Mouse (Mus musculus) macrophage (primary cell): Measurements from ENCODE around the gene Actl7b. TPM values are rescaled to one million over a fixed set of nuclear protein-coding genes. Genes with fewer than 3 reads are reported as not detected.

ENCODE experiments used
- H3K27ac ChIP-seq: fragments of 350-480 bp; formaldehyde crosslinking; 2 replicates; pipeline ENCODE4 v1.9.0; 2021
- H3K36me3 ChIP-seq: fragments of 350-480 bp; formaldehyde crosslinking; 2 replicates; pipeline ENCODE4 v1.9.0; 2021; ENCODE audit errors: inconsistent target
- H3K4me3 ChIP-seq: fragments of 350-480 bp; formaldehyde crosslinking; 2 replicates; pipeline ENCODE4 v1.9.0; 2021; ENCODE audit errors: inconsistent target
- H3K79me2 ChIP-seq: fragments of 350-480 bp; formaldehyde crosslinking; 2 replicates; pipeline ENCODE4 v1.9.0; 2021; ENCODE audit errors: inconsistent target
- WGBS: methylation state at CpG from one replicate; pipeline ENCODE4 v1.1.7; 2026; ENCODE audit warnings: inconsistent platforms; ENCODE audit not compliant: missing documents; 5-methylcytosine and 5-hydroxymethylcytosine counted together
- polyA plus RNA-seq: library from polyadenylated mRNA; stranded (reverse); fragments of 250-400 nt; gene quantifications from 3 replicates; pipeline ENCODE4 v1.2.4, GENCODE M21; 2018; ENCODE audit warnings: inconsistent platforms
- total RNA-seq, 78 experiments: library from RNA; depleted of rRNA; stranded (reverse); fragments of 250-400 nt; gene quantifications; 1 replicate in 9 of 78; 2 replicates in 24 of 78; 3 replicates in 43 of 78; 4 replicates in 2 of 78; pipeline ENCODE4 v1.2.4; 2018; ENCODE audit warnings: inconsistent platforms in 56 of 78

Actl7b gene
- under 1 TPM in 3 of 26 experiments, not detected in 23; 0.49 to 0.86 (median 0.61) TPM for total RNA-seq (2018; cell fraction: chromatin; rRNA removed)
- not detected for total RNA-seq (2018; cell fraction: cytosol; rRNA removed)
- total RNA-seq (2018; cell fraction: nucleus; rRNA removed), result under 1 TPM in 3 of 26 experiments, not detected in 23; 0.42 to 0.51 (median 0.44) TPM
- polyA plus RNA-seq, result not detected in 3 replicates

DNA sequence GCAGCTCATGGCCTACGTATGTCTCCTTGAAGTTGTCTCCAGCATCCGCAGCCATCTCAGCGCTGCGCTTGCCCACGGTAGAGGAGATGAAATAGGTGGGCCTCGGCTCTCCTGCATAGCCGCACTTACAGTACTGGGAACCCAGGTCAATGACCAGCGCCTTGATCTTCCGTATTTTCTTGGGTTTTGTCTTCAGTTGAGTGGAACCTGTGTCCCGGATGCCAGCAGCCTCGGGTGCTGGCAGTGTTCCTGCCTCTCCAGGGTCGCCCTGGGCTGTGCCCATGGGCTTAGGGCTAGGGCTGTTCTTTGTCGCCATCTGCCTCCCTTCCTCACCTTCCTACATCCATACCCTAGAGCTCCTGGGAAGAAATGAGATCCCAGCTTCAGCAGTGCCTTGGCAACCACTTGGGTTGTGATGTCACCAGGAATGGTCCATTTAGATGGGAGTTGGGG is at the start of gene Actl7b:
TSS of gene Actl7b (minus strand) at position 403 of the 453 bp plus-strand sequence.
- 95% methylated on average over 13 of the region's 13 CpGs for WGBS
- Histone ChIP-seq H3K27ac (no peak within 1 kb of the TSS), H3K4me3 (no peak within 1 kb of the TSS)

DNA sequence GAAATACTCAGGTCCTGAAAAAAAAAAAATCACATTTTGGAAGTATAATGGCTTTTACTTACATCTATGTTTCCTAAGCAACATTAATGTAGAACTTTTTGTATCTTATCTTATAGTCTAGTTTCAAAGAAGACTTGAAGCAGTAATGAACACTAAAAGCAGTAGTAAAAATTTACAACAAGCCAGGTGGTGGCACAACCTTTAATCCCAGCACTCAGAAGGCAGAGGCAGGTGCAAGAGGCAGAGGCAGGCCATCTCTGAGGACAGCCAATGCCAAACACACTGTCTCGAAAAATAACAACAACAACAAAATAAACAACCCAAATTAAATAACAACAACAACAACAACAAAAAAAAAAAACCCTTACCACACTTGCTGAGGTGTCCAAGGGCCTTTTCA is 29.8 kb upstream of the Actl7b start:
- no peak overlapping the region for H3K27ac ChIP-seq
- no peaks in the 10 kb centered on the region for H3K79me2 ChIP-seq
- H3K4me3 ChIP-seq, result no peak overlapping the region
- 78% methylated on average over 1 of the region's 1 CpGs for WGBS
- H3K36me3 ChIP-seq, result peaks cover 78% of the 10 kb centered on the region

More for the DNA sequence above, at the start of gene Actl7b:
- Histone ChIP-seq H3K36me3 (no peaks in the 10 kb centered on the region), H3K79me2 (no peaks in the 10 kb centered on the region)

GRCm38 (mm10) chr4:56768913-56769312 is 27.7 kb upstream of the Actl7b start:
- 97% methylated on average over 7 of the region's 7 CpGs for WGBS
- no peak overlapping the region for H3K27ac ChIP-seq

DNA sequence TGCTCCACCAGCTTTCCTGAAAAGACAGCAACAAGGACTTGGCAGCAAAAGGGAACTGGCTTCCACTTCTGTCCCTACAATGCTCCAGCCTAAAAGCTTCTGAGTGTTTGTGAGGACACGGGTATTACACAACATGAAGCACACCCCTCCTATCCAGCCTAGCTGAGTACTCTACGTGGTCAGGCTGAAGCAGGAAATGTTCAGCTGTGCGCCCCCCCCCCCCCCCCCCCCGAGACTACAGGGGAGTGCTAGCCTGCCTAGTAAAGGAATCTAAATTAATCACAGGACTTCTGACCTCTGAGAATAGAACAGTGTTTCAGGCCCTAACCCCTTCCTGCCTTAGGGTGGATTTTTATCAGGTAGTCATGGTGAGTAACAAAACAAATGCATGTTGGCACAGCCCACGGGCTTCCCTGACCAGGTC is 26.6 kb upstream of the Actl7b start:
- peaks cover 69% of the 10 kb centered on the region for H3K36me3 ChIP-seq

More at GRCm38 (mm10) chr4:56768913-56769312, 27.7 kb upstream of the Actl7b start:
- Histone ChIP-seq H3K36me3 (peaks cover 79% of the 10 kb centered on the region), H3K4me3 (no peak overlapping the region), H3K79me2 (no peaks in the 10 kb centered on the region)

GRCm38 (mm10) chr4:56757693-56758092 is 16.4 kb upstream of the Actl7b start:
- H3K79me2 ChIP-seq, result no peaks in the 10 kb centered on the region
- no peak overlapping the region for H3K4me3 ChIP-seq
- H3K27ac ChIP-seq, result no peak overlapping the region; the same call in 1 of the 2 replicates
- 27% methylated on average over 1 of the region's 1 CpGs for WGBS
- peaks cover 50% of the 10 kb centered on the region; the same call in 1 of the 2 replicates for H3K36me3 ChIP-seq

More for the DNA sequence above, 26.6 kb upstream of the Actl7b start:
- Histone ChIP-seq H3K79me2 (no peaks in the 10 kb centered on the region), H3K27ac (no peak overlapping the region), H3K4me3 (no peak overlapping the region)
- WGBS, result 28% methylated on average over 4 of the region's 5 CpGs

GRCm38 (mm10) chr4:56756966-56757600 is 15.8 kb upstream of the Actl7b start:
- Histone ChIP-seq H3K36me3 (peaks cover 46% of the 10 kb centered on the region; the same call in 1 of the 2 replicates), H3K27ac (peak overlapping the region; percentile 15; the same call in 1 of the 2 replicates), H3K79me2 (no peaks in the 10 kb centered on the region), H3K4me3 (no peak overlapping the region)
- WGBS, result 21% methylated on average over 10 of the region's 10 CpGs

DNA sequence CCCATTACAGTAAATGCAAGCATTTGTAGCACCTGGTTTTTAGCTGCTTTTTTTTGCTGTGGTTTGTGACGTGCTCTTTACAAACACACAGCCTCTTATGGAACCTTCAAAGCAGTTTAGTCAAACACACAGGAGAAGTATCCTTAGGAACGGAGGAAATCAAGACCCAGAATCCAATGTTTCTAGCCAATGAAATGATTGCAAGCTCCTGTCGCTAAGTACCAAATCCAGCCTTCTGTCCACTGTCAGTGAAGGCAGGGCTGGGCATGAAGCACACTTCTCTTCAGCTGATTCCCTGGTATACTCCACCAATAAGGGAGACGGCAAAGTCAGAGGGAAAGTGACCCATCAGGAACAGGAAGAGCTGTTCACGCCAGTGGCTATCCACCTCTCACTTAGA is 14.8 kb upstream of the Actl7b start:
- Histone ChIP-seq H3K4me3 (no peak overlapping the region), H3K79me2 (no peaks in the 10 kb centered on the region), H3K36me3 (peaks cover 47% of the 10 kb centered on the region), H3K27ac (no peak overlapping the region)
- WGBS, result 93% methylated on average over 3 of the region's 5 CpGs

DNA sequence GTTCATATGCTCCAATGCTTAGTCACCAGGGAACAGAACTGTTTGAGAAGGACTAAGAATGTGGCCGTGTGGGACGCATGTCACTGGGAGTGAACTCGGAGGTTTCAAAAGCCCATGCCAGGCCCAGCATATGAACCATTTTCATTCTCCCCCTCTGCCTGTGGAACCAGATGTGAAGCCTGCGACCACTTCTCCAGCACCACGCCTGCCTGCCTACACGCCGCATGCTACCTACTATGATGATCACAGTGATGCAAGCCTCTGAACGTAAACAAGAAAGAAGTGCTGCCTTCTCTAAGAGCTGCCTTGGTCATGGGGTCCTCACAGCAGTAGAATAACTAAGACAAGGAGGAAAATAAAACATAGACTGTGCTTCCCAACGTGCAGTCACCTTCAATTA is 6.2 kb upstream of the Actl7b start:
- H3K36me3 ChIP-seq, result peaks cover 34% of the 10 kb centered on the region
- no peaks in the 10 kb centered on the region for H3K79me2 ChIP-seq
- WGBS, result 95% methylated on average over 9 of the region's 9 CpGs
- H3K4me3 ChIP-seq, result no peak overlapping the region
- no peak overlapping the region for H3K27ac ChIP-seq

GRCm38 (mm10) chr4:56746345-56746744 is 5.1 kb upstream of the Actl7b start:
- WGBS, result 95% methylated on average over 2 of the region's 2 CpGs
- Histone ChIP-seq H3K4me3 (no peak overlapping the region), H3K36me3 (peaks cover 24% of the 10 kb centered on the region), H3K27ac (no peak overlapping the region), H3K79me2 (no peaks in the 10 kb centered on the region)

GRCm38 (mm10) chr4:56743363-56744195 is 2.3 kb upstream of the Actl7b start, which contains the start of gene Actl7a:
Actl7a (plus strand) TSS chr4:56743413.
- 98% methylated on average over 19 of the region's 21 CpGs for WGBS
- H3K27ac ChIP-seq, result no peak within 1 kb of the TSS
- H3K79me2 ChIP-seq, result no peaks in the 10 kb centered on the region
- H3K36me3 ChIP-seq, result peaks cover 9% of the 10 kb centered on the region; the same call in 1 of the 2 replicates
- no peak within 1 kb of the TSS for H3K4me3 ChIP-seq

GRCm38 (mm10) chr4:56742698-56743097 is 1.5 kb upstream of the Actl7b start:
- Histone ChIP-seq H3K36me3 (peaks cover 9% of the 10 kb centered on the region; the same call in 1 of the 2 replicates), H3K27ac (no peak overlapping the region), H3K79me2 (no peaks in the 10 kb centered on the region), H3K4me3 (no peak overlapping the region)
- WGBS, result 90% methylated on average over 4 of the region's 4 CpGs

GRCm38 (mm10) chr4:56740611-56741010 is 632 bp downstream of the Actl7b start:
- Histone ChIP-seq H3K36me3 (no peaks in the 10 kb centered on the region), H3K4me3 (no peak overlapping the region), H3K79me2 (no peaks in the 10 kb centered on the region), H3K27ac (no peak overlapping the region)
- WGBS, result 95% methylated on average over 19 of the region's 20 CpGs

- H3K36me3 ChIP-seq, result no peaks in the 10 kb centered on the region
- 87% methylated on average over 18 of the region's 18 CpGs for WGBS
- no peak within 1 kb of the TSS for H3K27ac ChIP-seq
- no peak within 1 kb of the TSS for H3K4me3 ChIP-seq
- no peaks in the 10 kb centered on the region for H3K79me2 ChIP-seq
These were observed 1.2 kb downstream of the Actl7b start, which contains the start of gene Gm26657 for GRCm38 (mm10) chr4:56740020-56740485. Gm26657 (plus strand) TSS chr4:56740070.

- Histone ChIP-seq H3K79me2 (no peaks in the 10 kb centered on the region), H3K36me3 (no peaks in the 10 kb centered on the region), H3K27ac (no peak overlapping the region), H3K4me3 (no peak overlapping the region)
- WGBS, result 65% methylated on average over 8 of the region's 8 CpGs
These were observed 15.4 kb downstream of the Actl7b start for GRCm38 (mm10) chr4:56725839-56726238.
